Mouse (Mus musculus) right cerebral cortex, postnatal 4 days (tissue): Measurements from ENCODE around the gene Foxf2.

ENCODE experiments used
- DNase-seq: peaks from one replicate; pipeline ENCODE4 v3.0.0-alpha.2; 2022

Foxf2 gene

GRCm38 (mm10) chr13:31626183-31626801 lies 676 bp downstream of the Foxf2 start:
- DNase-seq: peak; percentile 51

- no peak for DNase-seq
Observed at GRCm38 (mm10) chr13:31626991-31627625, 1.5 kb downstream of the Foxf2 start.

- no peak for DNase-seq
Observed at GRCm38 (mm10) chr13:31627864-31628690, 2.5 kb downstream of the Foxf2 start.

- no peak for DNase-seq
Observed at GRCm38 (mm10) chr13:31628691-31629180, 3.1 kb downstream of the Foxf2 start.

GRCm38 (mm10) chr13:31629321-31629851 lies 3.8 kb downstream of the Foxf2 start:
- no peak for DNase-seq

GRCm38 (mm10) chr13:31630051-31630450 lies 4.4 kb downstream of the Foxf2 start:
- no peak for DNase-seq

- DNase-seq: no peak
Observed at GRCm38 (mm10) chr13:31630551-31630950, 4.9 kb downstream of the Foxf2 start.

- no peak for DNase-seq
Observed at GRCm38 (mm10) chr13:31631291-31631690, 5.7 kb downstream of the Foxf2 start.

GRCm38 (mm10) chr13:31632450-31632849 lies 6.8 kb downstream of the Foxf2 start:
- DNase-seq: peak; percentile 77

- DNase-seq: no peak
Observed at GRCm38 (mm10) chr13:31633259-31633658, 7.6 kb downstream of the Foxf2 start.

GRCm38 (mm10) chr13:31635546-31635945 lies 9.9 kb downstream of the Foxf2 start:
- no peak for DNase-seq

GRCm38 (mm10) chr13:31641517-31641916 lies 15.9 kb downstream of the Foxf2 start:
- DNase-seq: no peak

GRCm38 (mm10) chr13:31652131-31652745 lies 26.6 kb downstream of the Foxf2 start:
- DNase-seq: no peak

GRCm38 (mm10) chr13:31656249-31656648 lies 30.6 kb downstream of the Foxf2 start:
- DNase-seq: no peak

GRCm38 (mm10) chr13:31658212-31658611 lies 32.6 kb downstream of the Foxf2 start:
- no peak for DNase-seq

- DNase-seq: peak; percentile 77
Observed at GRCm38 (mm10) chr13:31658963-31659362, 33.3 kb downstream of the Foxf2 start.

GRCm38 (mm10) chr13:31661211-31661610 lies 35.6 kb downstream of the Foxf2 start:
- DNase-seq: no peak

GRCm38 (mm10) chr13:31665376-31665775 lies 39.8 kb downstream of the Foxf2 start:
- DNase-seq: no peak

GRCm38 (mm10) chr13:31667919-31668524 lies 42.4 kb downstream of the Foxf2 start:
- DNase-seq: no peak

GRCm38 (mm10) chr13:31672093-31672492 lies 46.5 kb downstream of the Foxf2 start:
- DNase-seq: no peak
